Mouse (Mus musculus) myocyte (in vitro differentiated cells): Measurements from ENCODE around the gene Mmp9.

ENCODE experiments used
- CEBPB ChIP-seq: IDR thresholded peaks from 2 replicates; pipeline ENCODE4 v1.6.1; 2011; ENCODE audit warnings: mild to moderate bottlenecking, moderate library complexity; ENCODE audit not compliant: poor library complexity, insufficient read depth, severe bottlenecking
- E2F4 ChIP-seq: IDR thresholded peaks from one replicate; pipeline ENCODE4 v1.6.1; 2011; ENCODE audit warnings: mild to moderate bottlenecking, control low read depth, moderate library complexity; ENCODE audit not compliant: insufficient read depth
- MAX ChIP-seq: IDR thresholded peaks from one replicate; pipeline ENCODE4 v1.6.1; 2011; ENCODE audit warnings: low read depth, mild to moderate bottlenecking, control low read depth
- MYOD1 ChIP-seq, 3 experiments: IDR thresholded peaks; one replicate each; pipeline ENCODE4 v1.6.1; 2011; ENCODE audit warnings: control low read depth in 2 of 3, low read depth in 2 of 3, mild to moderate bottlenecking in 2 of 3, moderate library complexity in 1 of 3; ENCODE audit not compliant: insufficient read length in 2 of 3, control insufficient read depth in 1 of 3
- MYOG ChIP-seq, 3 experiments: IDR thresholded peaks; one replicate each; pipeline ENCODE4 v1.6.1; 2011; ENCODE audit warnings: control low read depth in 2 of 3, low read depth in 2 of 3, mild to moderate bottlenecking in 2 of 3; ENCODE audit not compliant: insufficient read length in 2 of 3, control insufficient read depth in 1 of 3, insufficient read depth in 1 of 3
- POLR2A ChIP-seq: IDR thresholded peaks from one replicate; pipeline ENCODE4 v1.6.1; 2011; ENCODE audit warnings: low read depth, mild to moderate bottlenecking, control low read depth, moderate library complexity; ENCODE audit not compliant: insufficient read length
- POLR2AphosphoS2 ChIP-seq: IDR thresholded peaks from one replicate; pipeline ENCODE4 v1.6.1; 2011; ENCODE audit warnings: low read depth, control low read depth; ENCODE audit not compliant: insufficient read length
- REST ChIP-seq: IDR thresholded peaks from one replicate; pipeline ENCODE4 v1.6.1; 2011; ENCODE audit warnings: mild to moderate bottlenecking, control low read depth, moderate library complexity; ENCODE audit not compliant: insufficient read depth, insufficient read length
- SRF ChIP-seq: IDR thresholded peaks from one replicate; pipeline ENCODE4 v1.6.1; 2011; ENCODE audit warnings: low read depth; ENCODE audit not compliant: control insufficient read depth, insufficient read length
- TCF12 ChIP-seq: IDR thresholded peaks from one replicate; pipeline ENCODE4 v1.6.1; 2011; ENCODE audit warnings: mild to moderate bottlenecking, control low read depth; ENCODE audit not compliant: poor library complexity, insufficient read depth, severe bottlenecking
- TCF3 ChIP-seq: IDR thresholded peaks from one replicate; pipeline ENCODE4 v1.6.1; 2011; ENCODE audit warnings: low read depth, control low read depth; ENCODE audit not compliant: insufficient read length
- USF1 ChIP-seq: IDR thresholded peaks from one replicate; pipeline ENCODE4 v1.6.1; 2011; ENCODE audit warnings: low read depth, mild to moderate bottlenecking, control low read depth, moderate library complexity

GRCm38 (mm10) chr2:164950501-164950900, 9.9 kb downstream of the Mmp9 start:
- TF ChIP-seq POLR2A: no peak
- TF ChIP-seq TCF12: no peak
- TF ChIP-seq MAX: no peak
- TF ChIP-seq MYOD1 (IDR thresholded peaks at IDR 0.05; ENCODE audit: control insufficient read depth in 1 of 3, insufficient read length in 2 of 3, low read depth in 2 of 3): no peak
- TF ChIP-seq USF1: no peak
- TF ChIP-seq E2F4: no peak
- TF ChIP-seq MYOG (IDR thresholded peaks at IDR 0.05; ENCODE audit: control insufficient read depth in 1 of 3, insufficient read depth in 1 of 3, insufficient read length in 2 of 3, low read depth in 2 of 3): no peak
- no peak for TF ChIP-seq POLR2AphosphoS2
- no peak for TF ChIP-seq REST
- TF ChIP-seq CEBPB: no peak
- TF ChIP-seq SRF: no peak
- TF ChIP-seq TCF3: no peak
